ENCODE assay signal across 13 mouse cellular contexts in the genomic region with DNA sequence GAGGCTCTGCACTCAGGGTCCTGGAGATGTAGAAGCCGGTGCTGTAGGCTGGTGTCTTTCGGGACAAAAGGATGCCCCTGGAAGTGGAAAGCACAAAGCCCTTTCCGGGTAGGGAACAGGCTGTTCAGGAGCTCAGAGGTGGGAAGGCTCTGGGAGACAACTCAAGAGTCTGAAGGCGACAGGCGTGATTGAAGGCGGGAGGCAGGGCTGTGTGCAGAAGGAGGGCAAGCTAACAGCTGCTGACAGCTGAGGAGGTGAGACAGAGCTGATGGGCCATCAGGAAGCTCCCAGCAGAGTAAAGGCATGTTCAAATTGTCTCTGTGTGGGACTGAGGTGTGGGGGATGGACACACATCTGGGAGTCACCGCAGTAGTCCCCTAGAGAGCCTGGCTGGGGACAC. TPM values are rescaled to one million over a fixed set of nuclear protein-coding genes. Genes with fewer than 3 reads are reported as not detected.
A peak's percentile ranks its signal among the peaks of the same experiment; 100 is the strongest.
DNase-seq lines count a peak whose midpoint lies in the region; ATAC-seq and TF ChIP-seq lines count a peak whose summit lies in the region.
"Had no signal": no experiment of that assay in that cellular context is flagged by ENCODE, and none has a peak within 500 bp of the region (broad histone marks: within the 10 kb centered on the region; RNA-seq: fewer than 3 reads in every experiment).

No protein-coding gene starts in this region.

- no peaks in the 10 kb centered on the region for H3K36me3 ChIP-seq in hindbrain, embryonic 13.5 days
- H3K36me3 ChIP-seq in hindbrain, embryonic 10.5 days, result no peaks in the 10 kb centered on the region
- H3K36me3 ChIP-seq in hindbrain, postnatal 0 days (ENCODE audit: insufficient read depth, low read length), result no peaks in the 10 kb centered on the region

- 68% methylated on average over 7 of the region's 7 CpGs for WGBS in hindbrain, embryonic 13.5 days
- 62% methylated on average over 7 of the region's 7 CpGs for WGBS in hindbrain, embryonic 10.5 days
- 76% methylated on average over 7 of the region's 7 CpGs for WGBS in hindbrain, postnatal 0 days
- WGBS in olfactory bulb, adult 2 months, result 87% methylated on average over 7 of the region's 7 CpGs

- peak overlapping the region; percentile 99; the same call in 1 of the 2 replicates for H3K4me2 ChIP-seq in hindbrain, embryonic 13.5 days
- peak overlapping the region; percentile 99 for H3K4me2 ChIP-seq in hindbrain, postnatal 0 days (ENCODE audit: low read depth, low read length)

- no peak for DNase-seq in hindbrain, embryonic 10.5 days (ENCODE audit: low spot score)
- DNase-seq in right cerebral cortex, adult 18-20 months, result peak; percentile 60
- no peak for DNase-seq in right cerebral cortex, postnatal 14 days
- DNase-seq in hindbrain, postnatal 0 days (ENCODE audit: low spot score), result no peak
- no peak for DNase-seq in gastrocnemius, adult 18-20 months (ENCODE audit: low spot score)
- DNase-seq: cerebellum, adult 11-12 months; heart, postnatal 4 days; lung, postnatal 14 days; thymus, adult 2 months had no signal

- ATAC-seq in hindbrain, embryonic 13.5 days (ENCODE audit: low FRiP score), result no peak
- no peak for ATAC-seq in hindbrain, postnatal 0 days

- no peak overlapping the region for H3K27ac ChIP-seq in hindbrain, embryonic 13.5 days
- no peak overlapping the region for H3K27ac ChIP-seq in hindbrain, embryonic 10.5 days
- no peak overlapping the region for H3K27ac ChIP-seq in hindbrain, postnatal 0 days
- H3K27ac ChIP-seq in olfactory bulb, adult 2 months (ENCODE audit: insufficient read depth, low read depth, low read length), result no peak overlapping the region

- peaks cover 63% of the 10 kb centered on the region for H3K27me3 ChIP-seq in hindbrain, embryonic 13.5 days
- H3K27me3 ChIP-seq in hindbrain, embryonic 10.5 days (ENCODE audit: insufficient read depth, poor library complexity, severe bottlenecking), result peaks cover 60% of the 10 kb centered on the region
- H3K27me3 ChIP-seq in hindbrain, postnatal 0 days (ENCODE audit: insufficient read depth, low read length), result no peaks in the 10 kb centered on the region

- no peaks in the 10 kb centered on the region for H3K9me3 ChIP-seq in hindbrain, embryonic 13.5 days
- H3K9me3 ChIP-seq in hindbrain, embryonic 10.5 days, result no peaks in the 10 kb centered on the region
- H3K9me3 ChIP-seq in hindbrain, postnatal 0 days (ENCODE audit: low read length), result no peaks in the 10 kb centered on the region

- H3K4me1 ChIP-seq in hindbrain, embryonic 13.5 days (replicated peaks), result peaks cover 24% of the 10 kb centered on the region
- H3K4me1 ChIP-seq in hindbrain, embryonic 10.5 days (replicated peaks), result peaks cover 42% of the 10 kb centered on the region
- peaks cover 8% of the 10 kb centered on the region for H3K4me1 ChIP-seq in hindbrain, postnatal 0 days (ENCODE audit: insufficient read depth, low read length)
- peaks cover 53% of the 10 kb centered on the region for H3K4me1 ChIP-seq in olfactory bulb, adult 2 months (ENCODE audit: control insufficient read depth, insufficient read depth, low read length)

- no peak overlapping the region for H3K9ac ChIP-seq in hindbrain, embryonic 13.5 days
- no peak overlapping the region for H3K9ac ChIP-seq in hindbrain, postnatal 0 days (replicated peaks; ENCODE audit: low read length)

- no peak for TF ChIP-seq POLR2A in olfactory bulb, adult 2 months (IDR thresholded peaks at IDR 0.05; ENCODE audit: insufficient read depth, low read depth, low read length)

- TF ChIP-seq CTCF in hindbrain, postnatal 0 days (IDR thresholded peaks at IDR 0.05; ENCODE audit: low read depth), result no peak
- no peak for TF ChIP-seq CTCF in olfactory bulb, adult 2 months (IDR thresholded peaks at IDR 0.05; ENCODE audit: insufficient read depth, low read depth, low read length)

- no peak overlapping the region for H3K4me3 ChIP-seq in hindbrain, embryonic 13.5 days
- H3K4me3 ChIP-seq in hindbrain, embryonic 10.5 days, result no peak overlapping the region
- H3K4me3 ChIP-seq in hindbrain, postnatal 0 days (ENCODE audit: low read length), result no peak overlapping the region
- H3K4me3 ChIP-seq in olfactory bulb, adult 2 months (ENCODE audit: insufficient read depth, low read depth, low read length), result 0 out of 2 replicates have a peak overlapping the region, but pooled peaks have one; percentile 62

RNA-seq across cellular contexts. Expression of gene Cpne5, which starts 1.9 kb away (rescaled TPM):
- 18.9 and 20.2 TPM in 2 replicates for polyA plus RNA-seq in hindbrain, embryonic 13.5 days (2015; fragmentation: Nextera tagmentation; extraction: Ambion mirVana)
- polyA plus RNA-seq in hindbrain, embryonic 10.5 days (2016; fragmentation: Nextera tagmentation; extraction: Ambion mirVana), result 3.0 and 5.6 TPM in 2 replicates
- total RNA-seq in hindbrain, postnatal 0 days (2014; rRNA removed), result 56.1 and 65.8 TPM in 2 replicates
- 56.6 and 61.6 TPM in 2 replicates for polyA plus RNA-seq in hindbrain, postnatal 0 days (2015; fragmentation: Nextera tagmentation; extraction: Ambion mirVana)
- polyA plus RNA-seq in olfactory bulb, adult 2 months (2012; ENCODE audit: insufficient read depth, insufficient read length, low replicate concordance, missing spikeins), result not detected in 2 replicates
- not detected for total RNA-seq in gastrocnemius, adult 18-20 months (2021)
- total RNA-seq: liver, adult 2 months; monocyte, adult 5-6 weeks had no signal
- polyA plus RNA-seq: liver, adult 2 months had no signal

RNA-seq across cellular contexts. Expression of gene Ppil1, which starts 27.9 kb away (rescaled TPM):
- polyA plus RNA-seq in hindbrain, embryonic 13.5 days (2015; fragmentation: Nextera tagmentation; extraction: Ambion mirVana), result 106 and 114 TPM in 2 replicates
- 173 and 211 TPM in 2 replicates for polyA plus RNA-seq in hindbrain, embryonic 10.5 days (2016; fragmentation: Nextera tagmentation; extraction: Ambion mirVana)
- total RNA-seq in hindbrain, postnatal 0 days (2014; rRNA removed), result 72.6 and 81.4 TPM in 2 replicates
- 84.3 and 87.7 TPM in 2 replicates for polyA plus RNA-seq in hindbrain, postnatal 0 days (2015; fragmentation: Nextera tagmentation; extraction: Ambion mirVana)
- polyA plus RNA-seq in olfactory bulb, adult 2 months (2012; ENCODE audit: insufficient read depth, insufficient read length, low replicate concordance, missing spikeins), result not detected in 2 replicates
- total RNA-seq in gastrocnemius, adult 18-20 months (2021), result 1 to 10 TPM; 5.5 to 6.1 TPM

RNA-seq across cellular contexts. Expression of gene BC004004, which starts 32.5 kb away (rescaled TPM):
- polyA plus RNA-seq in hindbrain, embryonic 13.5 days (2015; fragmentation: Nextera tagmentation; extraction: Ambion mirVana), result 108 and 111 TPM in 2 replicates
- polyA plus RNA-seq in hindbrain, embryonic 10.5 days (2016; fragmentation: Nextera tagmentation; extraction: Ambion mirVana), result 58.7 and 68.6 TPM in 2 replicates
- 181 and 262 TPM in 2 replicates for total RNA-seq in hindbrain, postnatal 0 days (2014; rRNA removed)
- 139 and 145 TPM in 2 replicates for polyA plus RNA-seq in hindbrain, postnatal 0 days (2015; fragmentation: Nextera tagmentation; extraction: Ambion mirVana)
- polyA plus RNA-seq in olfactory bulb, adult 2 months (2012; ENCODE audit: insufficient read depth, insufficient read length, low replicate concordance, missing spikeins), result not detected in 2 replicates
- 100 to 1,000 TPM; 119 to 125 TPM for total RNA-seq in gastrocnemius, adult 18-20 months (2021)

Comparison
In these comparisons a context has a peak if more than half of its experiments do, and no peak if none do; other contexts are left out.
1. RNA of gene BC004004, which starts 32.5 kb away (polyA plus RNA-seq): 139 to 145 TPM in hindbrain, postnatal 0 days, 108 to 111 TPM in hindbrain, embryonic 13.5 days and 58.7 to 68.6 TPM in hindbrain, embryonic 10.5 days; not detected in olfactory bulb, adult 2 months; every median in the first group is over 10 times any median in the second.